Mouse (Mus musculus): ENCODE measurements around the gene Elf2. TPM values are rescaled to one million over a fixed set of nuclear protein-coding genes. Genes with fewer than 3 reads are reported as not detected.

Gene Elf2
- polyA plus RNA-seq, 1 experiment from 2014 or later: 37.9 TPM

- Histone ChIP-seq H3K4me1 (replicated peaks; ENCODE audit: control insufficient read depth, insufficient read depth, low read length) (peaks cover 3% of the 10 kb centered on the region; the same call in 1 of the 2 replicates), H3K27ac (ENCODE audit: low read depth, low read length) (no peak overlapping the region), H3K4me2 (no peak overlapping the region), H3K4me3 (ENCODE audit: low read depth, low read length) (no peak overlapping the region), H3K36me3 (ENCODE audit: control insufficient read depth, insufficient read depth, low read length) (peaks cover 6% of the 10 kb centered on the region; the same call in 1 of the 2 replicates), H3K9ac (ENCODE audit: low read depth, low read length) (no peak overlapping the region), H3K9me3 (ENCODE audit: control insufficient read depth, low read length) (no peaks in the 10 kb centered on the region), H3K27me3 (replicated peaks; ENCODE audit: control insufficient read depth, insufficient read depth, low read length) (no peaks in the 10 kb centered on the region)
- no peak for DNase-seq (ENCODE audit: low spot score)
- 34% methylated on average over 9 of the region's 9 CpGs for WGBS
- ATAC-seq (replicated peaks; ENCODE audit: low FRiP score): no peak
These were observed 28.8 kb downstream of the Elf2 start for GRCm38 (mm10) chr3:51311638-51312037.

- H3K4me2 ChIP-seq: no peak overlapping the region
These were observed 30.4 kb downstream of the Elf2 start for GRCm38 (mm10) chr3:51310098-51310497.

GRCm38 (mm10) chr3:51306621-51307020, 33.8 kb downstream of the Elf2 start:
- Histone ChIP-seq H3K4me1 (replicated peaks; ENCODE audit: control insufficient read depth, insufficient read depth, low read length) (peaks cover 3% of the 10 kb centered on the region; the same call in 1 of the 2 replicates), H3K4me2 (no peak overlapping the region), H3K9ac (ENCODE audit: low read depth, low read length) (no peak overlapping the region), H3K27ac (ENCODE audit: low read depth, low read length) (no peak overlapping the region), H3K4me3 (ENCODE audit: low read depth, low read length) (no peak overlapping the region), H3K27me3 (replicated peaks; ENCODE audit: control insufficient read depth, insufficient read depth, low read length) (no peaks in the 10 kb centered on the region), H3K9me3 (ENCODE audit: control insufficient read depth, low read length) (no peaks in the 10 kb centered on the region), H3K36me3 (ENCODE audit: control insufficient read depth, insufficient read depth, low read length) (0 out of 2 replicates have a peak, but pooled peaks cover 6% of the 10 kb centered on the region)
- ATAC-seq (replicated peaks; ENCODE audit: low FRiP score) (no peak), DNase-seq (ENCODE audit: low spot score) (no peak)
- WGBS: 50% methylated on average over 2 of the region's 2 CpGs

More at GRCm38 (mm10) chr3:51310098-51310497, 30.4 kb downstream of the Elf2 start:
- ATAC-seq (replicated peaks; ENCODE audit: low FRiP score): peak; percentile 10; the same call in 1 of the 2 replicates
- no peaks in the 10 kb centered on the region for H3K9me3 ChIP-seq (ENCODE audit: control insufficient read depth, low read length)
- no peaks in the 10 kb centered on the region for H3K27me3 ChIP-seq (replicated peaks; ENCODE audit: control insufficient read depth, insufficient read depth, low read length)
- 0 out of 2 replicates have a peak, but pooled peaks cover 6% of the 10 kb centered on the region for H3K36me3 ChIP-seq (ENCODE audit: control insufficient read depth, insufficient read depth, low read length)
- H3K4me3 ChIP-seq (ENCODE audit: low read depth, low read length): no peak overlapping the region
- DNase-seq (ENCODE audit: low spot score): no peak
- no peak overlapping the region for H3K27ac ChIP-seq (ENCODE audit: low read depth, low read length)
- H3K4me1 ChIP-seq (replicated peaks; ENCODE audit: control insufficient read depth, insufficient read depth, low read length): peaks cover 3% of the 10 kb centered on the region; the same call in 1 of the 2 replicates
- 58% methylated on average over 7 of the region's 7 CpGs for WGBS
- H3K9ac ChIP-seq (ENCODE audit: low read depth, low read length): 0 out of 2 replicates have a peak overlapping the region, but pooled peaks have one; percentile 3

GRCm38 (mm10) chr3:51305961-51306360, 34.5 kb downstream of the Elf2 start:
- H3K4me2 ChIP-seq: no peak overlapping the region
- ATAC-seq (replicated peaks; ENCODE audit: low FRiP score) (no peak), DNase-seq (ENCODE audit: low spot score) (no peak)
- no peaks in the 10 kb centered on the region for H3K9me3 ChIP-seq (ENCODE audit: control insufficient read depth, low read length)
- 0 out of 2 replicates have a peak, but pooled peaks cover 6% of the 10 kb centered on the region for H3K36me3 ChIP-seq (ENCODE audit: control insufficient read depth, insufficient read depth, low read length)
- H3K27ac ChIP-seq (ENCODE audit: low read depth, low read length): no peak overlapping the region
- 85% methylated on average over 8 of the region's 8 CpGs for WGBS
- no peak overlapping the region for H3K9ac ChIP-seq (ENCODE audit: low read depth, low read length)
- H3K4me3 ChIP-seq (ENCODE audit: low read depth, low read length): no peak overlapping the region
- peaks cover 3% of the 10 kb centered on the region; the same call in 1 of the 2 replicates for H3K4me1 ChIP-seq (replicated peaks; ENCODE audit: control insufficient read depth, insufficient read depth, low read length)
- H3K27me3 ChIP-seq (replicated peaks; ENCODE audit: control insufficient read depth, insufficient read depth, low read length): no peaks in the 10 kb centered on the region

- no peak overlapping the region for H3K27ac ChIP-seq (ENCODE audit: low read depth, low read length)
- DNase-seq (ENCODE audit: low spot score): no peak
- no peak for ATAC-seq (replicated peaks; ENCODE audit: low FRiP score)
- no peak overlapping the region for H3K4me2 ChIP-seq
- no peak overlapping the region for H3K4me3 ChIP-seq (ENCODE audit: low read depth, low read length)
- WGBS: 85% methylated on average over 3 of the region's 3 CpGs
- H3K4me1 ChIP-seq (replicated peaks; ENCODE audit: control insufficient read depth, insufficient read depth, low read length): no peaks in the 10 kb centered on the region
- no peaks in the 10 kb centered on the region for H3K9me3 ChIP-seq (ENCODE audit: control insufficient read depth, low read length)
- 0 out of 2 replicates have a peak, but pooled peaks cover 6% of the 10 kb centered on the region for H3K36me3 ChIP-seq (ENCODE audit: control insufficient read depth, insufficient read depth, low read length)
- H3K27me3 ChIP-seq (replicated peaks; ENCODE audit: control insufficient read depth, insufficient read depth, low read length): no peaks in the 10 kb centered on the region
- H3K9ac ChIP-seq (ENCODE audit: low read depth, low read length): no peak overlapping the region
These were observed 37.4 kb downstream of the Elf2 start for GRCm38 (mm10) chr3:51302971-51303476.

GRCm38 (mm10) chr3:51301583-51301982, 38.9 kb downstream of the Elf2 start:
- Histone ChIP-seq H3K4me2 (no peak overlapping the region), H3K27me3 (replicated peaks; ENCODE audit: control insufficient read depth, insufficient read depth, low read length) (no peaks in the 10 kb centered on the region), H3K9me3 (ENCODE audit: control insufficient read depth, low read length) (no peaks in the 10 kb centered on the region), H3K4me1 (replicated peaks; ENCODE audit: control insufficient read depth, insufficient read depth, low read length) (no peaks in the 10 kb centered on the region), H3K36me3 (ENCODE audit: control insufficient read depth, insufficient read depth, low read length) (0 out of 2 replicates have a peak, but pooled peaks cover 3% of the 10 kb centered on the region), H3K4me3 (ENCODE audit: low read depth, low read length) (no peak overlapping the region), H3K27ac (ENCODE audit: low read depth, low read length) (no peak overlapping the region), H3K9ac (ENCODE audit: low read depth, low read length) (no peak overlapping the region)
- DNase-seq (ENCODE audit: low spot score) (no peak), ATAC-seq (replicated peaks; ENCODE audit: low FRiP score) (no peak)
- 69% methylated on average over 6 of the region's 6 CpGs for WGBS

- 68% methylated on average over 1 of the region's 1 CpGs for WGBS
- DNase-seq (ENCODE audit: low spot score) (no peak), ATAC-seq (replicated peaks; ENCODE audit: low FRiP score) (no peak)
- Histone ChIP-seq H3K27ac (ENCODE audit: low read depth, low read length) (no peak overlapping the region), H3K27me3 (replicated peaks; ENCODE audit: control insufficient read depth, insufficient read depth, low read length) (no peaks in the 10 kb centered on the region), H3K9ac (ENCODE audit: low read depth, low read length) (no peak overlapping the region), H3K9me3 (ENCODE audit: control insufficient read depth, low read length) (no peaks in the 10 kb centered on the region), H3K4me1 (replicated peaks; ENCODE audit: control insufficient read depth, insufficient read depth, low read length) (no peaks in the 10 kb centered on the region), H3K4me3 (ENCODE audit: low read depth, low read length) (no peak overlapping the region), H3K36me3 (ENCODE audit: control insufficient read depth, insufficient read depth, low read length) (peaks cover 8% of the 10 kb centered on the region; the same call in 1 of the 2 replicates), H3K4me2 (no peak overlapping the region)
These were observed 43.7 kb downstream of the Elf2 start for GRCm38 (mm10) chr3:51296790-51297189.

- no peak overlapping the region for H3K27ac ChIP-seq (ENCODE audit: low read depth, low read length)
- H3K4me1 ChIP-seq (replicated peaks; ENCODE audit: control insufficient read depth, insufficient read depth, low read length): no peaks in the 10 kb centered on the region
- H3K4me3 ChIP-seq (ENCODE audit: low read depth, low read length): no peak overlapping the region
- no peaks in the 10 kb centered on the region for H3K9me3 ChIP-seq (ENCODE audit: control insufficient read depth, low read length)
- DNase-seq (ENCODE audit: low spot score): peak; percentile 5
- no peak overlapping the region for H3K4me2 ChIP-seq
- WGBS: 73% methylated on average over 2 of the region's 2 CpGs
- H3K36me3 ChIP-seq (ENCODE audit: control insufficient read depth, insufficient read depth, low read length): peaks cover 8% of the 10 kb centered on the region; the same call in 1 of the 2 replicates
- H3K9ac ChIP-seq (ENCODE audit: low read depth, low read length): no peak overlapping the region
- no peak for ATAC-seq (replicated peaks; ENCODE audit: low FRiP score)
- H3K27me3 ChIP-seq (replicated peaks; ENCODE audit: control insufficient read depth, insufficient read depth, low read length): no peaks in the 10 kb centered on the region
These were observed 45.2 kb downstream of the Elf2 start for GRCm38 (mm10) chr3:51295225-51295624.

GRCm38 (mm10) chr3:51294251-51294650, 46.2 kb downstream of the Elf2 start:
- Histone ChIP-seq H3K9me3 (ENCODE audit: control insufficient read depth, low read length) (no peaks in the 10 kb centered on the region), H3K4me1 (replicated peaks; ENCODE audit: control insufficient read depth, insufficient read depth, low read length) (no peaks in the 10 kb centered on the region), H3K27me3 (replicated peaks; ENCODE audit: control insufficient read depth, insufficient read depth, low read length) (no peaks in the 10 kb centered on the region), H3K4me2 (no peak overlapping the region), H3K9ac (ENCODE audit: low read depth, low read length) (no peak overlapping the region), H3K36me3 (ENCODE audit: control insufficient read depth, insufficient read depth, low read length) (peaks cover 8% of the 10 kb centered on the region; the same call in 1 of the 2 replicates), H3K4me3 (ENCODE audit: low read depth, low read length) (no peak overlapping the region), H3K27ac (ENCODE audit: low read depth, low read length) (no peak overlapping the region)
- 73% methylated on average over 2 of the region's 2 CpGs for WGBS
- ATAC-seq (replicated peaks; ENCODE audit: low FRiP score): no peak
- peak; percentile 21 for DNase-seq (ENCODE audit: low spot score)
